Mouse (Mus musculus) urinary bladder, postnatal 4 days (tissue): ENCODE results near the gene Eral1.

Experiments used
- DNase-seq, 2 experiments: peaks; one replicate each; pipeline ENCODE4 v3.0.0; 2021 to 2022; ENCODE audit warnings: low spot score in 2 of 2

Eral1 gene

GRCm38 (mm10) chr11:78037831-78038752 is 42.1 kb downstream of the Eral1 start, which contains the start of gene Flot2:
Flot2 (plus strand) TSS chr11:78037931.
- DNase-seq: peak in 1 of 2 experiments; percentile 59

- no peak for DNase-seq
Measured at GRCm38 (mm10) chr11:78036791-78037190, 43.4 kb downstream of the Eral1 start.

GRCm38 (mm10) chr11:78033931-78034617 is 46.1 kb downstream of the Eral1 start:
- DNase-seq: no peak

GRCm38 (mm10) chr11:78032809-78033195 is 47.4 kb downstream of the Eral1 start:
- no peak for DNase-seq

GRCm38 (mm10) chr11:78031947-78032808 is 48.0 kb downstream of the Eral1 start, which contains the start of gene Dhrs13:
Dhrs13 (plus strand) TSS chr11:78032280.
- DNase-seq: peak; percentile 91

- no peak for DNase-seq
Measured at GRCm38 (mm10) chr11:78031389-78031788, 48.8 kb downstream of the Eral1 start.

GRCm38 (mm10) chr11:78030600-78030999 is 49.6 kb downstream of the Eral1 start:
- DNase-seq: no peak

GRCm38 (mm10) chr11:78029240-78029639 is 50.9 kb downstream of the Eral1 start:
- no peak for DNase-seq

GRCm38 (mm10) chr11:78023607-78024006 is 56.6 kb downstream of the Eral1 start:
- no peak for DNase-seq
